Mouse (Mus musculus) embryo, embryonic 10 days (tissue): ENCODE measurements around the gene Gm10600.
"Not testable (repeated sequence)": the region's sequence is repeated elsewhere in the genome, so short reads cannot be mapped to it uniquely, and the experiment has no call there.

Experiments used
- DNase-seq: peaks from one replicate; pipeline ENCODE4 v3.0.0-alpha.2; 2015; ENCODE audit warnings: low spot score

The Gm10600 gene

GRCm38 (mm10) chr4:42240339-42240738 is at the start of gene Gm10600:
Gm10600 (plus strand) TSS chr4:42240639.
- not testable (repeated sequence) for DNase-seq

DNA sequence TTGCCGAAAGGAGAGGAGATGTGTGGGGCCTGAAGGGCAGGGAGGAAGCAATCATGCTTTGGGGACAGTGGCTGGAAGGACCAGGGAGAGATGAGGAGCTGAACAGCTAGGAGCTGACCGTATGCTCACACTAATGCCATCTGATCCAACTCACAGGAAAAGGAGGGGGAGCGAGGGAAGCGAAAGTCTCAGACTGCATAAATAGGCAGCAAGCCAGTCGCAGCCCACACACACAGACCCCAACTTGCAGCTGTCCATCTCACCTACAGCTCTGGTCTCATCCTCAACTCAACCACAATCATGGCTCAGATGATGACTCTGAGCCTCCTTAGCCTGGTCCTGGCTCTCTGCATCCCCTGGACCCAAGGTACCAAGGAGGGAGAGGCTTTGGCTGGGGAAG is 15.0 kb downstream of the Gm10600 start, which contains the start of gene Ccl21b:
TSS of gene Ccl21b (plus strand) at position 301 of the 400 bp plus-strand sequence.
- not testable (repeated sequence) for DNase-seq
